Mouse (Mus musculus) ZHBTc4 (cell line): ENCODE results near the gene Bola1.
"Not testable (repeated sequence)": the region's sequence is repeated elsewhere in the genome, so short reads cannot be mapped to it uniquely, and the experiment has no call there.

Source experiments
- DNase-seq: peaks from one replicate; pipeline ENCODE4 v3.0.0-alpha.2; 2011; ENCODE audit warnings: low read depth, low spot score

Bola1 gene

GRCm38 (mm10) chr3:96226695-96227648, 7.5 kb upstream of the Bola1 start:
- DNase-seq, result peak; percentile 19

GRCm38 (mm10) chr3:96225421-96225820, 5.9 kb upstream of the Bola1 start:
- DNase-seq, result no peak

- DNase-seq, result no peak
Observed at GRCm38 (mm10) chr3:96222774-96223173, 3.3 kb upstream of the Bola1 start.

GRCm38 (mm10) chr3:96221640-96222038, 2.1 kb upstream of the Bola1 start:
- DNase-seq, result no peak

- peak; percentile 91 for DNase-seq
Observed at GRCm38 (mm10) chr3:96220765-96221639, 1.5 kb upstream of the Bola1 start, which contains the start of the genes Hist2h2ac and Hist2h2be. TSS of gene Hist2h2ac (minus strand) at chr3:96220880. TSS of gene Hist2h2be (plus strand) at chr3:96221119.

GRCm38 (mm10) chr3:96220131-96220764, 739 bp upstream of the Bola1 start:
- peak; percentile 75 for DNase-seq

- DNase-seq, result peak; percentile 60
Observed at GRCm38 (mm10) chr3:96219191-96219641, 293 bp downstream of the Bola1 start.

GRCm38 (mm10) chr3:96209242-96209641, 10.3 kb downstream of the Bola1 start:
- DNase-seq, result peak; percentile 52

GRCm38 (mm10) chr3:96207819-96208218, 11.7 kb downstream of the Bola1 start:
- DNase-seq, result no peak

GRCm38 (mm10) chr3:96199731-96200130, 19.8 kb downstream of the Bola1 start:
- no peak for DNase-seq

GRCm38 (mm10) chr3:96198601-96199251, 20.8 kb downstream of the Bola1 start:
- DNase-seq, result not testable (repeated sequence)

GRCm38 (mm10) chr3:96198181-96198580, 21.3 kb downstream of the Bola1 start:
- peak; percentile 49 for DNase-seq

GRCm38 (mm10) chr3:96197129-96197749, 22.3 kb downstream of the Bola1 start:
- peak; percentile 93 for DNase-seq

- DNase-seq, result no peak
Observed at GRCm38 (mm10) chr3:96196437-96197128, 22.9 kb downstream of the Bola1 start.

- DNase-seq, result no peak
Observed at GRCm38 (mm10) chr3:96195616-96196313, 23.7 kb downstream of the Bola1 start.

- DNase-seq, result no peak
Observed at GRCm38 (mm10) chr3:96194966-96195365, 24.5 kb downstream of the Bola1 start.

GRCm38 (mm10) chr3:96192977-96193376, 26.5 kb downstream of the Bola1 start:
- DNase-seq, result no peak

GRCm38 (mm10) chr3:96182382-96182776, 37.1 kb downstream of the Bola1 start:
- DNase-seq, result no peak
